Mouse (Mus musculus) kidney, embryonic 15.5 days (tissue): ENCODE data around the gene Nr3c2. TPM values are rescaled to one million over a fixed set of nuclear protein-coding genes. Genes with fewer than 3 reads are reported as not detected.

Experiments used
- ATAC-seq: fragments of 200-750 bp; cut with Nextera tagmentation; replicated peaks from 2 replicates; pipeline ENCODE4 v1.8.0; 2017; ENCODE audit warnings: moderate TSS enrichment; ENCODE audit not compliant: low FRiP score
- H3K27ac ChIP-seq: fragments of 300-500 bp; sonication (generic); 2 replicates; pipeline ENCODE4 v1.5.1; 2015; ENCODE audit warnings: mild to moderate bottlenecking, inconsistent platforms
- H3K27me3 ChIP-seq: fragments of 300-500 bp; sonication (generic); 2 replicates; pipeline ENCODE4 v1.6.1; 2015; ENCODE audit warnings: inconsistent platforms
- H3K36me3 ChIP-seq: fragments of 300-500 bp; sonication (generic); 2 replicates; pipeline ENCODE4 v1.6.1; 2015; ENCODE audit warnings: inconsistent platforms
- H3K4me1 ChIP-seq: fragments of 300-500 bp; sonication (generic); 2 replicates; pipeline ENCODE4 v1.6.1; 2015; ENCODE audit warnings: inconsistent platforms
- H3K4me2 ChIP-seq: fragments of 300-500 bp; sonication (generic); 2 replicates; pipeline ENCODE4 v1.6.1; 2015; ENCODE audit warnings: moderate library complexity, mild to moderate bottlenecking, inconsistent platforms
- H3K4me3 ChIP-seq: fragments of 300-500 bp; sonication (generic); replicated peaks from 2 replicates; pipeline ENCODE4 v1.5.1; 2015; ENCODE audit warnings: mild to moderate bottlenecking, inconsistent platforms
- H3K9ac ChIP-seq: fragments of 300-500 bp; sonication (generic); 2 replicates; pipeline ENCODE4 v1.6.1; 2015; ENCODE audit warnings: mild to moderate bottlenecking, inconsistent platforms
- H3K9me3 ChIP-seq: fragments of 300-500 bp; sonication (generic); replicated peaks from 2 replicates; pipeline ENCODE4 v1.6.1; 2016; ENCODE audit warnings: inconsistent platforms
- WGBS: fragments of 180-500 bp; shearing (Covaris S2); methylation state at CpG from one replicate; pipeline ENCODE4 v1.1.7; 2015; ENCODE audit warnings: mixed read lengths; 5-methylcytosine and 5-hydroxymethylcytosine counted together
- polyA plus RNA-seq: library from polyadenylated mRNA; unstranded; fragments of >200 nt; fragmentation: Nextera tagmentation; extraction: Ambion mirVana; gene quantifications from 2 replicates; pipeline ENCODE4 v1.2.1, GENCODE M21; 2015

The Nr3c2 gene
- polyA plus RNA-seq, 1 experiment from 2014 or later, result 3.7 TPM

DNA sequence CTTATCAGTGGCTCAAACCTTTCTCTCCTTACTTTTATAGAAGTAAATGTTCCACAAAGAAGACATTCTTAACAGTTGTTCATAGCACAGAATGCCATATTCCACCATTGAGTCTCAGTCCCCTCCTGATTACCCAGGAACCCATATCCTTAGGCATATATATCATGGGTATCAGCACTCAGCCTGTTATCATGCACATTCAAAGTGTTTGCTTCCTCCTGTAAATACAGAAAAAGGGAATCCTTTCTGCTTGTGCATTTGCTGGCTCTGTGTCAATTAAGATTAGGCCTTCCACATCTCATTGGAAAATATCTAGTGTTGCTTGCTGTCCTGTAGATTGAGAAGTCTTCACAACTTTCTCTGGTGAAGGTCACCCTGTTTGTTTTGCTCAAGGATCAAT is 12.0 kb downstream of the Nr3c2 start:
- H3K4me1 ChIP-seq, result 0 out of 2 replicates have a peak, but pooled peaks cover 2% of the 10 kb centered on the region
- H3K36me3 ChIP-seq, result no peaks in the 10 kb centered on the region
- H3K9ac ChIP-seq, result no peak overlapping the region
- H3K4me2 ChIP-seq, result no peak overlapping the region
- no peaks in the 10 kb centered on the region for H3K9me3 ChIP-seq
- H3K4me3 ChIP-seq, result no peak overlapping the region
- no peaks in the 10 kb centered on the region for H3K27me3 ChIP-seq
- no peak overlapping the region for H3K27ac ChIP-seq
- no peak for ATAC-seq

DNA sequence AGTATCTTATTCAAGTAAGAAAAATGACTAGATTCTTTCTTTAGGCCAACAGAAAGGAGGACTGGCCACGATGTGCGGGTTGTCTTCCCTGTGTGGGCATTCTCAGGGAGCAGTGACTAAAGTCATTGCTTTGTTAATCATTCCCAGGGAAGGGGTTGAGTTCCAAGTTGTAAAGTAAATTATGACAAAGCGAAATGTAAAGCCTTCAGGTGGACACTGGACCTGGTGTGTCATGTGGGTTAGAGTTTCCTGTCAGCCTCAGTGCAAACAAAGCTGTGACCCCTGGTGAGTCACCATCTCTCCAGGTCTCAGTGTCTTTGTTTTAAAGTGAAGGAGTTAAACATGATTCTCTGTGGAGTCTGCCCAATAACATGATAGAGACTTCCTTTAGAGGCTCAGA is 13.4 kb downstream of the Nr3c2 start:
- no peaks in the 10 kb centered on the region for H3K9me3 ChIP-seq
- H3K27ac ChIP-seq, result no peak overlapping the region
- no peak overlapping the region for H3K9ac ChIP-seq
- WGBS, result 66% methylated on average over 3 of the region's 3 CpGs
- no peak overlapping the region for H3K4me2 ChIP-seq
- 0 out of 2 replicates have a peak, but pooled peaks cover 2% of the 10 kb centered on the region for H3K4me1 ChIP-seq
- no peaks in the 10 kb centered on the region for H3K27me3 ChIP-seq
- H3K36me3 ChIP-seq, result no peaks in the 10 kb centered on the region
- ATAC-seq, result peak; percentile 60; the same call in 1 of the 2 replicates
- H3K4me3 ChIP-seq, result no peak overlapping the region

DNA sequence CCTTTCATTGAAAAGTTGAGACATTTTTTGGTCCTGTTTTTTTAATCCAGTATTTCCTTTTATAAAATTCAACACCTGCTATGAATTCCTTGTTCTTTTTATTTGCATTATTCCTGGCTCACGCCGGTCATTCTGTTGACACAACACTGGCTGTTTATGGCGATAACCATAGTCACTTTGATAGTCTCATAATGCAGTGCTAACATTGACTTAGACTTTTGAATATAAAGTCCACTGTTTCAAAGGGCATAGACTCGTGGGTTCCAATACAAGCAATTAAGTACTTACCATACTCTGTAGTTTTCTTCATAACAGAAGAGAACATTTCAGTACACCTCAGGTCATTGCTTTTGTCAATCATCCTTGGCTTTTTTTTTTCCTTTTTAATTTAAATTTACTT is 14.0 kb downstream of the Nr3c2 start:
- Histone ChIP-seq H3K36me3 (no peaks in the 10 kb centered on the region), H3K9ac (no peak overlapping the region), H3K9me3 (no peaks in the 10 kb centered on the region), H3K4me2 (no peak overlapping the region), H3K27ac (no peak overlapping the region), H3K4me1 (0 out of 2 replicates have a peak, but pooled peaks cover 2% of the 10 kb centered on the region), H3K4me3 (no peak overlapping the region), H3K27me3 (no peaks in the 10 kb centered on the region)
- ATAC-seq, result no peak
- 82% methylated on average over 4 of the region's 4 CpGs for WGBS

DNA sequence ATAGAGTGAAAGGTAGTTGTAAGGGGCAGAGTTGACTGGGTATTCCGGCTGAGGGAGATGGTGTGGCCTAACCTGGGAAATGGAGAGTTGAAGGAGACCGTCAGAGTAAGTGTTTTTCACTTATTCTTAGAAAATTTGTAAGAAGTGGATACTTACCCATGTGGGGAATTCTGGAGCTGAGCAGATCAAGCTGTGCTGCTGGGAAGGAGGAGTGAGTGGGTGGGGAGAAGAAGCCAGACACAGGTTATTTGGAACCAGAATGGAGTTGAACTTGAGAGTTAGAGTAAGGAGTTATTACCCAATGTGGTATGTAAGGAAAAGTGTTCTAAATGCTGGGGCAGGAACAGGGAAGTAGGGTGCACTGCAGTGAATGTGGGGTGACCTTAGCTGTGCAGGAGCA is 16.0 kb downstream of the Nr3c2 start:
- ATAC-seq, result no peak

DNA sequence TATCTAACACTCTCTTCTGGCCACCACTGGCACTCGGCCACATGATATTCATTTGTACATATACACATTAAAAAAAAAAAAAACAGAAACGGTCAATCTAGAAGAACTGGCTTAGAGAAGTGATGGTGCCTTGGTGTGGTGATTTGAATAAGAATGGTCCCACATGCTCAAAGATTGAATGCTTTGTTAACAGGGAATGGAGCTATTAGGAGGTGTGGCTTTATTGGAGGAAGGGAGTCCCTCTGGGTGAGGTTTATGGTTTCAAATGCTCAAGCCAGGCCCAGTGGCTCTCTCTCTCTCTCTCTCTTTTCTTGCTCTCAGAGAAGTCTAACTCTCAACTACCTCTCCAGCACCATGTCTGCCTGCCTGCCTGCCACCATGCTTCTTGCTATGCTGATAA is 20.3 kb downstream of the Nr3c2 start:
- WGBS, result 88% methylated on average over 2 of the region's 2 CpGs
- H3K4me2 ChIP-seq, result no peak overlapping the region

More for the DNA sequence above, 16.0 kb downstream of the Nr3c2 start:
- no peak overlapping the region for H3K9ac ChIP-seq
- H3K36me3 ChIP-seq, result no peaks in the 10 kb centered on the region
- no peaks in the 10 kb centered on the region for H3K9me3 ChIP-seq
- 94% methylated on average over 2 of the region's 2 CpGs for WGBS
- H3K27me3 ChIP-seq, result no peaks in the 10 kb centered on the region
- no peak overlapping the region for H3K27ac ChIP-seq
- 0 out of 2 replicates have a peak, but pooled peaks cover 2% of the 10 kb centered on the region for H3K4me1 ChIP-seq
- no peak overlapping the region for H3K4me2 ChIP-seq
- H3K4me3 ChIP-seq, result no peak overlapping the region

DNA sequence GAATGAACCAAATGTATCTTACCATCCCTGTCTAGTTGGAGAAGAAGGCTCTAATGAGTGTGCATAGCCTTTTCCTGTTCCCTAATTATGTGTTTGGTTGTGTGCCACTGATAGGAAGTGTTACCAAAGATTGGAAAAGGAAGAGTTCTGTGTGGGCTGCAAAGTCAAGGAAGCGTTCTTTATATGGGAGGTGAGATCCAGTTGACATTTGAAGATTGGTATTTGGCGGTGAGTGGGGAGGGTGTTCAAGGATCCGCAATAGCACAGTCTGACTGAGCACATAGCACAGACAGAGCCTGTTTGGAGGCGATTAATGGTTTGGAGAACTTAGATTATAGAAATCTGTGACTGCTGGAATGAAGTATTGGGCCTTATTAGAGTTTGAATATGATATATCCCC is 24.9 kb downstream of the Nr3c2 start:
- no peak for ATAC-seq
- no peaks in the 10 kb centered on the region for H3K36me3 ChIP-seq
- H3K9ac ChIP-seq, result no peak overlapping the region
- H3K4me3 ChIP-seq, result no peak overlapping the region
- no peaks in the 10 kb centered on the region for H3K4me1 ChIP-seq
- WGBS, result 90% methylated on average over 4 of the region's 4 CpGs
- H3K27me3 ChIP-seq, result no peaks in the 10 kb centered on the region
- H3K9me3 ChIP-seq, result no peaks in the 10 kb centered on the region
- no peak overlapping the region for H3K4me2 ChIP-seq
- no peak overlapping the region for H3K27ac ChIP-seq

More for the DNA sequence above, 20.3 kb downstream of the Nr3c2 start:
- Histone ChIP-seq H3K27me3 (no peaks in the 10 kb centered on the region), H3K27ac (no peak overlapping the region), H3K9me3 (no peaks in the 10 kb centered on the region), H3K36me3 (no peaks in the 10 kb centered on the region), H3K4me3 (no peak overlapping the region), H3K4me1 (no peaks in the 10 kb centered on the region), H3K9ac (no peak overlapping the region)
- no peak for ATAC-seq

DNA sequence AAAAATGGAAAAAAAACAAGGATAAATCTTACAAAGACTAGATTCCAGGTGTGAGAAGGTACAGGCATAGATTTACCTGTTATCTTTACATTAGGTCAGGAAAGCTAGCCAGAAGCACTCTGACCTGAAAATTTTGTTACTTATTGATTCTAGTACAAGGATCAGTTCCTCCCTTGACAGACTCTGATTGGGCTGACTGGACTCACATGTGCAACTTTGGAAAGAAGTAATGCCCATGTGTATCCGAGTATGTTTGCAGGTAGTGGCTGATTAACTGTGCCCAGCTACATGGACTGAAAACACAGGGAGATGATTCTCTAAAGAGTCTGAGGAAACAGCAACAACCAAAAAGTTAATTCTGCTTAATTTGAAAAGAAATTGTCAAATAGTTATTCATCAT is 29.1 kb downstream of the Nr3c2 start:
- Histone ChIP-seq H3K9ac (no peak overlapping the region), H3K4me1 (no peaks in the 10 kb centered on the region), H3K36me3 (no peaks in the 10 kb centered on the region), H3K4me3 (no peak overlapping the region), H3K4me2 (no peak overlapping the region), H3K9me3 (no peaks in the 10 kb centered on the region), H3K27ac (no peak overlapping the region), H3K27me3 (no peaks in the 10 kb centered on the region)
- 93% methylated on average over 1 of the region's 1 CpGs for WGBS
- ATAC-seq, result no peak

DNA sequence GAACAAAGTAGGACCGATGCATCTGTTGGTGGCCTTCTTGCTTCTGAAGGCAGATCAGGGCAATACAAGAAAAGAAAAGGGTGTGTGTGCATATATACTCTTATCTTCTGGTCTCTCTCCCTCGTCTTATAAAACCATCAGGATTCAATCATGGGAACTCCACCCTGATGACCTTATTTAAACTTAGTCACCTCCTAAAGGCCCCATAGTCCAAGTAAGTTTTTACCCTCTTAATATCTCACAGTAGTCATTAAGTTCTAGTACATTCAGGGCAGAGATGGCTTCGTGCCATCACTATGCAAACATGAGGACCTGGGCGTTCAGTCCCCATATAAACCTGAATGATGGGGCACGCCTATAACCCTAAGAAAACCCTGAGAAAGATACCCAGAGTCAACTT is 29.6 kb downstream of the Nr3c2 start:
- no peaks in the 10 kb centered on the region for H3K9me3 ChIP-seq
- no peak overlapping the region for H3K4me2 ChIP-seq
- ATAC-seq, result no peak
- no peak overlapping the region for H3K4me3 ChIP-seq
- no peaks in the 10 kb centered on the region for H3K36me3 ChIP-seq
- H3K9ac ChIP-seq, result no peak overlapping the region
- no peaks in the 10 kb centered on the region for H3K4me1 ChIP-seq
- no peak overlapping the region for H3K27ac ChIP-seq
- 82% methylated on average over 5 of the region's 5 CpGs for WGBS
- no peaks in the 10 kb centered on the region for H3K27me3 ChIP-seq

DNA sequence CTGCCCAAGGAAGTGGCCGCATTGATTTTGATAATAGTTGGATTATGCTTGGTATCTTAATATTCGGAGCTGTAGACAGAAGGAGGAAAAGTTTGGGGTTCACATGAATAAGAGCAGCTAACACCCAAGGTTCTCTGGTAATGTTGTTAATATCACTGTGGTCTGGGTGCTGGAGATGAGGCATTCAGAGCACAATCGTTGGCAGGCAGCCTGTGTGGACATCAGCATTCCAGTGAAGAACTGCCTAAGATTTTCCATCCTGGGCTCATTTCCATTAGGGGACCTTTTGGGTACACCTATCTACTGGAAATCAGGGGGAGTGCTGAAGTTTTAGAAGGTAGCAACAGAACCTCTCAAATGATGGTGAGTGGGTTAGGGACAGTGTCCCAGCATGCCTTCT is 65.8 kb downstream of the Nr3c2 start:
- Histone ChIP-seq H3K27me3 (no peaks in the 10 kb centered on the region), H3K9ac (no peak overlapping the region), H3K4me2 (no peak overlapping the region), H3K36me3 (no peaks in the 10 kb centered on the region), H3K4me1 (no peaks in the 10 kb centered on the region), H3K4me3 (no peak overlapping the region), H3K27ac (no peak overlapping the region), H3K9me3 (no peaks in the 10 kb centered on the region)
- 94% methylated on average over 3 of the region's 3 CpGs for WGBS
- ATAC-seq, result no peak

DNA sequence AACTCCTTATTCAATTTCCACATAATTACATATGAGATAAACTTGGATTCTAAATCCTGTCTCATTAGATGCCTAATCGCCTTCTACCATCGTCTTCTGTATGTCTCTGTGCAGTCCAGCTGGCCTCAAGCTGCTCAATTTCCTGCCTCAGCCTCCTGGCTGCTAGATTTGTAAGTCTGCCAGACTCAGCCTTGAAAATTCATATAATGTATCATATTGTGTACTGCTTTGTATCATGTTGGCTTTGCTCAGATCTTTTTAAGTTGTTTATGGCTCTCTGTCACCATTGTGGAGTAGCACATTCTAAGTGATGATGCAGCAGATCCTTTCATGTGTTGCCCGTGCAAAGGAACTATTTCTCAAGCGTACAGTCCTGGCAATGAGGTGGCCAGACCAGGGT is 71.9 kb downstream of the Nr3c2 start:
- no peaks in the 10 kb centered on the region for H3K9me3 ChIP-seq
- WGBS, result 83% methylated on average over 4 of the region's 4 CpGs
- H3K36me3 ChIP-seq, result no peaks in the 10 kb centered on the region
- H3K27me3 ChIP-seq, result no peaks in the 10 kb centered on the region
- H3K4me2 ChIP-seq, result no peak overlapping the region
- H3K4me1 ChIP-seq, result no peaks in the 10 kb centered on the region
- H3K27ac ChIP-seq, result no peak overlapping the region
- no peak for ATAC-seq
- H3K4me3 ChIP-seq, result no peak overlapping the region
- H3K9ac ChIP-seq, result no peak overlapping the region

DNA sequence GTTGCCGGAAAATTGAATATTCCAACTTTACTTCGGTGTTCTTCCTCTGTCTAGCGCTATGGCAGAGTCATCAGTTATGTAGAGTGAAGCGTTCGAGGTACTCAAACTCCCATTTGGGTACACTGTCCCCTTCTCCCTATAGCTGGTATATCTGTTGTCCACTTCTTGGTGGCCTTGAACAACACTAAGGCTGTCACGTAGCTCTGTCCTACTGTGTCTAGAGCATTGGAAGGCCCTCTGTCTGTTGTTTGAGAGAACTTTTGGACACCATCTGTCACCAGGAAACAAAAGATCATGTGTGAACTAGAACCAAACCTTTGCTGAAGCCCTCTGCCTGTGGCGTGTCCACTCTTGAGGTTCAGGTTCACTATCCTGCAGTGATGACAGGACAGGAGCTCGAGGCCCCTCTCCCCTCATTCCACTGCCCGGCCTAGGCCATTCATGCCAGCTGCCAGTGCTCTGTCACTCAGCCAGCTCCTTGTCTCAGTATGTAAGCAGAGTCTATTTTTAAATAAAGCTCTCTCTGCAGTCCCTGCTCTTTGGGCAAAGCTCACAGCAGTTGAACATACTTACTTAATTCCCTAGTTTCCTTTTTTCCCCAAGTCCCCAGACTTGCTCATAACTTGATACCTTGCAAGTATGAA is 72.6 kb downstream of the Nr3c2 start:
- no peaks in the 10 kb centered on the region for H3K27me3 ChIP-seq
- 77% methylated on average over 9 of the region's 9 CpGs for WGBS
- H3K4me2 ChIP-seq, result no peak overlapping the region
- no peak overlapping the region for H3K27ac ChIP-seq
- H3K4me1 ChIP-seq, result no peaks in the 10 kb centered on the region
- no peak overlapping the region for H3K4me3 ChIP-seq
- ATAC-seq, result no peak
- H3K36me3 ChIP-seq, result no peaks in the 10 kb centered on the region
- no peak overlapping the region for H3K9ac ChIP-seq
- H3K9me3 ChIP-seq, result no peaks in the 10 kb centered on the region

DNA sequence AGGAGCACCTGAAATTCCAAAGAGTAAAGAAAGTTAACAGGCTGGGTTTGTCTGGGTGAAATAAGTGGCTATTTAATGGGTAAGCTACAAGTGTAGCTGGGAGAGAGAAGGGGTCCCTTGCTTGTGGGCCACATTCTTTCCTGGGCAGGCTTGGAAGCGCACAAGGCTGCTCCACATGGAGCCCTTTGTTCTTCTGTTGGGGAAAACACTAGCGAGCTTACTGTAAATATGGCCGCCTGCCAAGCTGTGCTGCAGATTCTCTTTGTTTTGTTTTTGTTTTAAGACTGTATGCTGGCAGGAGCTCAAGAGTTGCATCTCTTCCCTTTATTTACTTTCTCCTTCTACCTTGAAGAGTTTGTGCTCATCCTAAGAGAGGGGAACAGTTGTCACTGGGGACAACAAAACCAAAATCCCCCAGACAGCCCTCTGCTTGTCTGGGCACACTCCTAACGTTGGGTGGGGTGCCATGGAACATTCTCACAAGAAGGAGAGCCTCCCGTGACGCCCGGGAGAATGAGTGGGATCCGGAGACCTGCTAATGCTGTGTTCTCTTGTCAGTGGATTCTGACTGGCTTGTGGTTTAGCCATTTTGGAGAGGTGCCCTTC is 73.8 kb downstream of the Nr3c2 start:
- Histone ChIP-seq H3K4me1 (no peaks in the 10 kb centered on the region), H3K27me3 (no peaks in the 10 kb centered on the region), H3K9me3 (no peaks in the 10 kb centered on the region), H3K36me3 (no peaks in the 10 kb centered on the region), H3K4me2 (no peak overlapping the region), H3K4me3 (no peak overlapping the region), H3K9ac (no peak overlapping the region), H3K27ac (no peak overlapping the region)
- 68% methylated on average over 8 of the region's 8 CpGs for WGBS
- ATAC-seq, result no peak

DNA sequence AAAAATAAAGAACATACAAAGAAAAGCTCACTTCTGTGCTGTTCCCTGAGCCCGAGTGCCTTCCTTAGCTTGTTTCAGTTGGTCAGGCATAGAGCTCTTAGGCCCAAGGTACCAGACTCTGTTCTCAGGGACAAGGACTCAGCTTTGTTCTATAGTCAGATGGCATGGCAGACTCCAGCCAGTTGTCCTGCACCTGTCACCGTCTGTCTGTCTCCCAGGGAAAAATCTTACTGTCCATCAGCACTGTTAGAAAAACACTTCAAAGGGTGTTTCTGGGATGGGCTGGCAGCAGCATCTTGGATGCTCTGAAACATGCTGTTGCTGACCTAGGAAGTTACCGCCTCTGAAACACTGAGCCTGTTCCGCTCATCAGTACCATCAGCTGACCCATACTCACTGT is 78.7 kb downstream of the Nr3c2 start:
- H3K27me3 ChIP-seq, result no peaks in the 10 kb centered on the region
- no peaks in the 10 kb centered on the region for H3K9me3 ChIP-seq
- no peak for ATAC-seq
- 94% methylated on average over 4 of the region's 4 CpGs for WGBS
- no peaks in the 10 kb centered on the region for H3K36me3 ChIP-seq
- no peak overlapping the region for H3K9ac ChIP-seq
- no peak overlapping the region for H3K27ac ChIP-seq
- H3K4me3 ChIP-seq, result no peak overlapping the region
- no peaks in the 10 kb centered on the region for H3K4me1 ChIP-seq
- no peak overlapping the region for H3K4me2 ChIP-seq
